Mouse (Mus musculus) heart, embryonic 11.5 days (tissue): ENCODE results near the gene Gm45837. TPM values are rescaled to one million over a fixed set of nuclear protein-coding genes. Genes with fewer than 3 reads are reported as not detected.

Experiments
- ATAC-seq: fragments of 200-750 bp; cut with Nextera tagmentation; replicated peaks from 2 replicates; pipeline ENCODE4 v1.8.0; 2017; ENCODE audit warnings: moderate library complexity; ENCODE audit not compliant: insufficient number of reproducible peaks, low FRiP score, low TSS enrichment
- H3K27ac ChIP-seq: fragments of 300-500 bp; sonication (generic); 2 replicates; pipeline ENCODE4 v1.5.1; 2014; ENCODE audit warnings: mild to moderate bottlenecking, low read depth, low read length
- H3K27me3 ChIP-seq: fragments of 300-500 bp; sonication (generic); 2 replicates; pipeline ENCODE4 v1.6.1; 2014; ENCODE audit warnings: mild to moderate bottlenecking, low read length, mixed read lengths; ENCODE audit not compliant: control insufficient read depth, insufficient read depth
- H3K36me3 ChIP-seq: fragments of 300-500 bp; sonication (generic); 2 replicates; pipeline ENCODE4 v1.6.1; 2014; ENCODE audit warnings: mild to moderate bottlenecking, low read length, moderate library complexity, mixed read lengths; ENCODE audit not compliant: control insufficient read depth, insufficient read depth
- H3K4me1 ChIP-seq: fragments of 300-500 bp; sonication (generic); 2 replicates; pipeline ENCODE4 v1.6.1; 2014; ENCODE audit warnings: low read length; ENCODE audit not compliant: control insufficient read depth, insufficient read depth
- H3K4me2 ChIP-seq: fragments of 300-500 bp; sonication (generic); 2 replicates; pipeline ENCODE4 v1.6.1; 2014; ENCODE audit warnings: mild to moderate bottlenecking, moderate library complexity
- H3K4me3 ChIP-seq: fragments of 300-500 bp; sonication (generic); 2 replicates; pipeline ENCODE4 v1.5.1; 2014; ENCODE audit warnings: low read depth, low read length
- H3K9ac ChIP-seq: fragments of 300-500 bp; sonication (generic); 2 replicates; pipeline ENCODE4 v1.6.1; 2014; ENCODE audit warnings: mild to moderate bottlenecking, low read depth, low read length, moderate library complexity
- H3K9me3 ChIP-seq: fragments of 300-500 bp; sonication (generic); replicated peaks from 2 replicates; pipeline ENCODE4 v1.6.1; 2016; ENCODE audit warnings: low read length; ENCODE audit not compliant: control insufficient read depth
- WGBS: fragments of 180-500 bp; shearing (Covaris S2); extraction: QIAGEN DNeasy Blood & Tissue Kit; methylation state at CpG from one replicate; pipeline ENCODE4 v1.1.7; 2014; ENCODE audit not compliant: insufficient replicate concordance; 5-methylcytosine and 5-hydroxymethylcytosine counted together
- polyA plus RNA-seq: library from polyadenylated mRNA; unstranded; fragments of >200 nt; fragmentation: Nextera tagmentation; extraction: Ambion mirVana; gene quantifications from 2 replicates; pipeline ENCODE4 v1.2.1, GENCODE M21; 2014

The Gm45837 gene
- polyA plus RNA-seq, 1 experiment from 2014 or later = not detected

DNA sequence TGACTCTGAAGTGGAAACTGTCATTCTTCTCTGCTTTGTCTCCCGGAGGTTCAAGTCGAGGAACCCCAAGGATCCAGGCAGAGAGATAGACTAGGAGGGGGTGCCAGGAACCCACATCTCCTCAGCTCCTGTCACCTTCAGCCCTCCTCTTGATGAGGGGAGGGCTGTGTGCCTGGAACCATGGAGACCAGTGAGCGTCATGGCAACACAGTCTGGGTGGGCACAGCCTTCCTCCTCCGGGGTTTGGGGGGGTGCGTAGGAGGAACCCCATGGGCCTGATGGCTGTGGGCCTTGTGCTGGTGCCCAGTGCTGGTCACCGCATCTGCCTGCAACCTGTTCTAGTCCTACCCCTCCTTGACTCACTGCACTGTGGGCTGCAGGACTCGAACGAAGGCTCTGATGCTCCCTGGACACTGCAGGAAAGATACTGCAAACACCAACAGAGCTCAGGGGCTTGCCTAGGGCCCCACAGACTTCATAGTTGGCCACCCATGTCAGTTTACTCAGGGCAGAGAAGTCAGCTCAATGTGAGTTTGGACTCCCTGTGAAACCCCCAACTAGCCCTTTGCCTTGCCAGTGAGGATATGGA is 4.9 kb downstream of the Gm45837 start:
- 34% methylated on average over 8 of the region's 8 CpGs for WGBS
- H3K27me3 ChIP-seq = peaks cover 30% of the 10 kb centered on the region
- H3K4me3 ChIP-seq = no peak overlapping the region
- no peak for ATAC-seq
- no peak overlapping the region; the same call in 1 of the 2 replicates for H3K4me2 ChIP-seq
- H3K36me3 ChIP-seq = no peaks in the 10 kb centered on the region
- H3K27ac ChIP-seq = no peak overlapping the region
- no peak overlapping the region for H3K9ac ChIP-seq
- H3K4me1 ChIP-seq = peaks cover 22% of the 10 kb centered on the region
- no peaks in the 10 kb centered on the region for H3K9me3 ChIP-seq

DNA sequence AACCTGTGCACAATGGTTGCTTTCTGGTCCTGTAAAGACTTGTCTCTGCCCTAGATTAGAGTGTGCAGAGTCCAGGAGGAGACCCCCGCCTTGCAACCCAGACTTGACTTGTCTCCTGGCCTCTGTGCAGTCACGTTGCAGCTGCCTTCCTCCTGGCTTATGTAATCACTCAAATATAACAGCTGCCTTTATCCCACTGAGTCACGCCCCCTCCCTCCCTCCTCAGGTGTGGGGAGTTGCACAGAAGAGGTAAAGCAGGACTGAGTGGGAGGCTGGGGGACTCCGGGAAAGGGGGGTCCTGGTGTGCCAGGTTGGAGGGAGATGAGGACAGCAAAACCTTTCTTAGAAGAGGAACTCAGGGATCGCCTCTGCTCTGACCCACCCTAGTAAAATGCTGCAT is 5.7 kb downstream of the Gm45837 start:
- Histone ChIP-seq H3K9ac (no peak overlapping the region), H3K36me3 (no peaks in the 10 kb centered on the region), H3K4me3 (no peak overlapping the region), H3K4me1 (peaks cover 22% of the 10 kb centered on the region), H3K4me2 (no peak overlapping the region), H3K27me3 (peaks cover 36% of the 10 kb centered on the region), H3K9me3 (no peaks in the 10 kb centered on the region), H3K27ac (no peak overlapping the region)
- ATAC-seq = no peak
- 50% methylated on average over 5 of the region's 5 CpGs for WGBS

DNA sequence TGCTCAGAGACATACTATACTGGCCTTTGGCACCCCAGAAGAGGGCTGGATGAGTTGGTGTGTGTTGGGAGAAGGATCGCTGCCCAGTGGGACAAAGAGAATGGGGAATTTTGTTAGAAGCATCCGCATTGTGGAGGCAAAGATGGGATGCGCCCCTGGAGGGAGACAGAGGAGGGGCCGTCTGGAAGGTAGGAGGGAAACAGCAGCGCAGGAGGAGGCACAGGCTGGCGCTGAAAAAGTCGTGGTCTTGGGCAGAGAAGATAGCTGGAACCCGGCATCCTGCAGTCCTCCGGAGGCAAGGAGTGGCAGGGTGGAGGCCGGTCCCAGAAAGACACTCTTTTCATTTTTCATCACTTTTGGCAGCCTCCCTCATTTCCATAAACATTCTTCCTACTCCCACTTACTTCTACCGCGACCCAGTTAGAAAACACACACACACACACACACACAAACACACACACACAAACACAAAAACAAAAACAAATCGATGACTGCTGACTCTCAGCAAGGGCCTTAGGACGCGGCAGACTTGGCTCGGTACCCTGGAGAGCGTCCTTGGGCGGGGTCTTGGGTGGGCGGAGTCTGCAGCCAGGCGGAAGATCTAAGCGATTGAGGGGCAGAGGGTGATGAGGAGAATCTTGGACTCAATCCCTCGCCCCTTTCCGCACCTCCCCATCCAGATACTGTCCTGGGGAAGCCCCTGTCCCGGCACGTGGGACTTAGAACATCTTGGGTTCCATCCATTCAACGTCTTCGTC is 8.5 kb downstream of the Gm45837 start:
- Histone ChIP-seq H3K4me1 (peaks cover 17% of the 10 kb centered on the region), H3K4me2 (no peak overlapping the region), H3K9ac (no peak overlapping the region), H3K36me3 (no peaks in the 10 kb centered on the region), H3K4me3 (no peak overlapping the region), H3K27me3 (peaks cover 46% of the 10 kb centered on the region), H3K9me3 (no peaks in the 10 kb centered on the region), H3K27ac (no peak overlapping the region)
- ATAC-seq = no peak
- 5% methylated on average over 27 of the region's 27 CpGs for WGBS

DNA sequence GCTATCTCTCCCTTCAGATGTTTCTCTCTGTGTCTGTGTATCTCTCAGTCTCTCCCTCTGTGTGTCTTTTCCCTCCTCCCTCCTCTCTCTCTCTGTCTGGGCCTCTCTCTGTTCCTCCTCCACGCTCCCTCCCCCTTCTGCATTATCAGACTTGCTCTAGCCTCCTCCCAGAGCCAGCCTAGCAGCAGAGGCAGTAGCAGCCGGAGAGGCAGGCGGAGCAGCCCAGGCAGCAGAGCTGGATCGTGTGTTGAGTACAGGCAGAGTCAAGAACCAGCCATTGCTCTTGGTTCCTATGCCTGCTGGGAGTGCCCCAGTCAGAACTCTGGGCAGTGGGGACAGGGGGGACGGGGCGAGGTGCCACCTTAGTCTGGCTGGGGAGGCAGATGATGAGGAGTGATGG is 10.8 kb downstream of the Gm45837 start, which contains the start of gene Pde2a:
TSS of gene Pde2a (plus strand) at position 163 of the 400 bp plus-strand sequence.
- 8% methylated on average over 6 of the region's 6 CpGs for WGBS
- no peak for ATAC-seq
- peaks cover 56% of the 10 kb centered on the region for H3K27me3 ChIP-seq

DNA sequence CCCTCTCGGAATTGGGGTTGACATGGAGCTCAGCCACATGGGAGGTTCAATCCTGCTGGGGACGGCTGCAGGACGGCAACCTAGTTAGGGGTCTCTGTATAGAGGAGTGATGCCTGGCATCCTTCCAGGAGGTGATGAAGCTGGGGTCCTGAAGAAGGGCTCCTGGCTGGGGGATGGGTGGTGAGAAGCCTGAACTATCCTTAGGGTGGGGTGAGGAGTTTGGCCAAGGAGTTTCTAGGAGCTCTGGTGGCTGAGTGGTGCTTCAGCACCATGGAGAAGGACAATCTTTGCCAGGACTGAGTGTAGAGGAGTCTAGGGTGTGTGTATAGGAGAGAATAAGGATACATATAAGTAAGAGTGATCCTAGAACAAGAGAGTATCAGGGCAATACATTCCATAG is 11.4 kb downstream of the Gm45837 start:
- 21% methylated on average over 3 of the region's 3 CpGs for WGBS
- H3K4me3 ChIP-seq = no peak overlapping the region
- H3K27me3 ChIP-seq = peaks cover 51% of the 10 kb centered on the region
- no peak overlapping the region for H3K27ac ChIP-seq
- no peak for ATAC-seq
- no peaks in the 10 kb centered on the region for H3K4me1 ChIP-seq
- no peak overlapping the region for H3K9ac ChIP-seq
- H3K36me3 ChIP-seq = no peaks in the 10 kb centered on the region
- no peaks in the 10 kb centered on the region for H3K9me3 ChIP-seq
- H3K4me2 ChIP-seq = no peak overlapping the region

More for the DNA sequence above, 10.8 kb downstream of the Gm45837 start, which contains the start of gene Pde2a:
- H3K4me3 ChIP-seq = no peak within 1 kb of the TSS
- H3K9ac ChIP-seq = no peak within 1 kb of the TSS
- H3K36me3 ChIP-seq = no peaks in the 10 kb centered on the region
- no peaks in the 10 kb centered on the region for H3K9me3 ChIP-seq
- H3K27ac ChIP-seq = no peak within 1 kb of the TSS
- H3K4me2 ChIP-seq = no peak within 1 kb of the TSS
- no peaks in the 10 kb centered on the region for H3K4me1 ChIP-seq

- Histone ChIP-seq H3K9me3 (no peaks in the 10 kb centered on the region), H3K9ac (no peak overlapping the region), H3K27me3 (peaks cover 45% of the 10 kb centered on the region), H3K4me2 (no peak overlapping the region), H3K27ac (no peak overlapping the region), H3K36me3 (no peaks in the 10 kb centered on the region), H3K4me3 (no peak overlapping the region), H3K4me1 (no peaks in the 10 kb centered on the region)
- no peak for ATAC-seq
- WGBS = 78% methylated on average over 8 of the region's 8 CpGs
Observed at GRCm38 (mm10) chr7:101422646-101423045, 12.0 kb downstream of the Gm45837 start.

DNA sequence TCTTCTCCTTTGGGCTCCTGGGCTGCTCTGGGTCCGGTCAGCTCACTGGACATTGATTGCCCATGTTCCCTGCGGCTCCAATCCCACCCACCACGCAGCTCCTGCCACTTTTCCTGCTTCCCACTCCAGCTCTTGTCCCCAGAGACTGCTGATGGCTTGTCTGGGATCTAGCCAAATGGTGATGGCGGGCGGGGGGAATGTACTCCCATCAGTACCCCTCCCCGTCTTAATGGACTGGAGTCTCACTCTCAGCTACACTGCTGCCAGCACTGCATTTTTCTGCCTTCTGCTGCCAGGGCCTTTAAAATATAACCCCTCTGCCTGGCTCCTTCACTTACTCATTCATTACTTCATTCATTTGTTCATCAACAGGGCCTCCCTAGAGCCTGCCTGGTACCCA is 13.3 kb downstream of the Gm45837 start:
- no peak overlapping the region for H3K4me2 ChIP-seq
- no peaks in the 10 kb centered on the region for H3K36me3 ChIP-seq
- H3K9me3 ChIP-seq = no peaks in the 10 kb centered on the region
- H3K4me3 ChIP-seq = no peak overlapping the region
- H3K4me1 ChIP-seq = no peaks in the 10 kb centered on the region
- 57% methylated on average over 6 of the region's 6 CpGs for WGBS
- no peak for ATAC-seq
- peaks cover 39% of the 10 kb centered on the region for H3K27me3 ChIP-seq
- H3K27ac ChIP-seq = no peak overlapping the region
- H3K9ac ChIP-seq = no peak overlapping the region

- Histone ChIP-seq H3K9ac (no peak overlapping the region), H3K27ac (no peak overlapping the region), H3K36me3 (no peaks in the 10 kb centered on the region), H3K9me3 (no peaks in the 10 kb centered on the region), H3K4me2 (no peak overlapping the region), H3K4me3 (no peak overlapping the region), H3K4me1 (no peaks in the 10 kb centered on the region), H3K27me3 (peaks cover 20% of the 10 kb centered on the region)
- no peak for ATAC-seq
- WGBS = 63% methylated on average over 8 of the region's 8 CpGs
Observed at GRCm38 (mm10) chr7:101426692-101427091, 16.0 kb downstream of the Gm45837 start.

DNA sequence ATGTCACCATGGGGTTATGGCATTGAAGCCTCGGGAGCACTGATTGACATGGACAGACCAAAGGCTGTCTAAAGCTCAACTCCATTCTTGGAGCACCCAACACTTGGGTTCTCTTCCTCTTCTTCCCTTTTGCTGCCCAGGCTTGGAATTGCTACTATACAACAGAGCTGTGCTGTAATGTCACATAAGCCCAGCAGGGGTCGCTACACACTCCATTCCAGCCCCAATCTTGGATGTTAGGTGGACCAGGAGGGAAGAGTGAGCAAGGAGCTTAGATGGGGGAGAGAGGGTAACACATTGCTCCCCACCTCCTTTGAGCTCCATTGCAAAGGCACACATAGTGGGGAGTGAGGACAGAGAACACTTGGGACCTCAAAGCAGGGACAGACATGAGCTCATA is 17.1 kb downstream of the Gm45837 start:
- Histone ChIP-seq H3K27me3 (peaks cover 16% of the 10 kb centered on the region), H3K4me2 (no peak overlapping the region), H3K9ac (no peak overlapping the region), H3K27ac (no peak overlapping the region), H3K9me3 (no peaks in the 10 kb centered on the region), H3K4me3 (no peak overlapping the region), H3K4me1 (no peaks in the 10 kb centered on the region), H3K36me3 (no peaks in the 10 kb centered on the region)
- WGBS = 17% methylated on average over 2 of the region's 2 CpGs
- no peak for ATAC-seq
